Mouse (Mus musculus) brain, embryonic 14.5 days (tissue): Measurements from ENCODE around the gene Cmklr1.

ENCODE experiments used
- CTCF ChIP-seq: fragments of 200-500 bp; IDR thresholded peaks from 2 replicates; pipeline ENCODE4 v1.5.1; 2012; ENCODE audit warnings: inconsistent platforms, mild to moderate bottlenecking, moderate library complexity, borderline replicate concordance; ENCODE audit not compliant: insufficient read depth, insufficient read length; ENCODE audit errors: extremely low read depth
- POLR2A ChIP-seq: fragments of 200-500 bp; IDR thresholded peaks from 2 replicates; pipeline ENCODE4 v1.6.1; 2012; ENCODE audit warnings: mild to moderate bottlenecking, inconsistent platforms, borderline replicate concordance; ENCODE audit not compliant: poor library complexity, insufficient read depth, insufficient read length, severe bottlenecking; ENCODE audit errors: extremely low read depth

DNA sequence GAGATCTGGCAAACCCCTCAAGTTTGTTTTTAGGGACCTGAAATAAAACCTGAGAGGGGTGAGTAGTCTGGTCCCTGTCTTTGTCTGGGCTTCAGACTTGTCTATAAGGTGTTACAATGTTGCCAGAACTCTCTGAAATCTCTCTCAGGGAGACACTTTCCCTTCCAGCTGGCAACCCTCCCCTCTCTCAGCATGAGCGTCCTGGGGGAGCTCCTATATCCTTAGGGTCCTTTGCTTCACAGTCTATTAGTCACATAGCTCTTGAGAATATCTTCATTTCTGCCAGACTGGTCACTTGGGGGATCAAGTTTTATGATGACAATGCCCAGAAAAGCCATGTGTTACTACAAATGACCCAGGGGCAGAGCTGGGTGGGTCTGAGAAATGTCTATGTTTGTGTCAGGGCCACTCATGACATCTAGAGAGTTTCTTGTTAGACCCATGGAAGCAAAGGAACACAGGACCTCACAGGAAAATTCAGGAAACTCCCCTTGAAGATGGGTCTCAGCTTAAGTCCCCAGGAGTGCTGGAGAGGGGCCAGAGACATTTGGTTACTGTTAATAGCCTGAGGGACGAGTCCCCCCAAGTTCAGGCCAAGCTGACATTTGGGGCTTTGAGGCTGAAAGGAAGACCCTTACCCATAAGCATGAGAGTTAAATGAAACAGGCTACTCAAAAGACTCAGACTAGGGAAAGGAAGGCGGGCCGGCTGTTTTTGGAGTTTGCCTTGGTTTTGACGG is 66.6 kb downstream of the Cmklr1 start:
- no peak for TF ChIP-seq CTCF
- no peak for TF ChIP-seq POLR2A
